Comparison of ENCODE assay signal across 15 mouse cellular contexts in the genomic region with DNA sequence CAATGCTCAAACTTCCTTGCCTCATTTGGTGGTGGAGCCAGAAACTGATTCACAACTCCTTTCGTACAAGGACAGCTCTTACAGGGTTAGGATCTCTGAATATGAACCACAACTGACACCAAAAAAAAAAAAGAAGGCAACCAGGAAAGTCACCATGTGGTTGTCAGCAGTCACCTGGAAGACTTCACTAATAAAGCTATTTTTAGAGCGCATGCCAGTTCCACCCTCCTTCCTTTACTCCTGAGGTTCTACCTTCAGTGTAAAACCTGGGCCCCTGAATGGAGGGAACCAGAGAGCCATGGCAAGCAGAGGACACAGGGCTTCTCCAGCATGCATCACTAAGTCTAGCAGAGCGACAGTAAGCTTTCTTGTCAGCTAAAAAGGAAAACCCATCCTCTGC. TPM values are rescaled to one million over a fixed set of nuclear protein-coding genes. Genes with fewer than 3 reads are reported as not detected.
A peak's percentile ranks its signal among the peaks of the same experiment; 100 is the strongest.
DNase-seq lines count a peak whose midpoint lies in the region; ATAC-seq and TF ChIP-seq lines count a peak whose summit lies in the region.
"Had no signal": no experiment of that assay in that cellular context is flagged by ENCODE, and none has a peak within 500 bp of the region (broad histone marks: within the 10 kb centered on the region; RNA-seq: fewer than 3 reads in every experiment).

No protein-coding gene starts in this region.

- no peaks in the 10 kb centered on the region for H3K9me3 ChIP-seq in heart, embryonic 12.5 days (replicated peaks)
- H3K9me3 ChIP-seq in liver, embryonic 12.5 days (replicated peaks): no peaks in the 10 kb centered on the region
- no peaks in the 10 kb centered on the region for H3K9me3 ChIP-seq in liver, embryonic 11.5 days (ENCODE audit: control insufficient read depth, low read length)
- no peaks in the 10 kb centered on the region for H3K9me3 ChIP-seq in intestine, postnatal 0 days (ENCODE audit: control insufficient read depth)
- H3K9me3 ChIP-seq: forebrain, embryonic 12.5 days; limb, embryonic 15.5 days had no signal

- no peak for DNase-seq in heart, postnatal 14 days
- DNase-seq in liver, embryonic 11.5 days (ENCODE audit: low spot score): no peak
- no peak for DNase-seq in frontal cortex, adult 2 months (ENCODE audit: extremely low spot score in 1 of 2, low spot score in 1 of 2)
- no peak for DNase-seq in frontal cortex, postnatal 14 days (ENCODE audit: low spot score in 2 of 2)
- DNase-seq: adrenal gland, postnatal 36 days; cerebellum, adult 9-11 months; kidney, adult 9 months; lung, postnatal 10 days; retina, postnatal 1 day had no signal

- WGBS in heart, embryonic 12.5 days: 65% methylated on average over 3 of the region's 3 CpGs
- 78% methylated on average over 3 of the region's 3 CpGs for WGBS in liver, embryonic 12.5 days (ENCODE audit: insufficient replicate concordance)
- WGBS in liver, embryonic 11.5 days: 91% methylated on average over 3 of the region's 3 CpGs
- WGBS in intestine, postnatal 0 days: 69% methylated on average over 3 of the region's 3 CpGs

- no peak for ATAC-seq in heart, embryonic 12.5 days (ENCODE audit: insufficient number of reproducible peaks, low FRiP score)
- ATAC-seq in liver, embryonic 12.5 days: no peak
- ATAC-seq in liver, embryonic 11.5 days (replicated peaks; ENCODE audit: low FRiP score): no peak
- no peak for ATAC-seq in intestine, postnatal 0 days

- H3K4me2 ChIP-seq in heart, embryonic 12.5 days: peak overlapping the region; percentile 10
- no peak overlapping the region for H3K4me2 ChIP-seq in liver, embryonic 12.5 days
- no peak overlapping the region for H3K4me2 ChIP-seq in liver, embryonic 11.5 days
- H3K4me2 ChIP-seq in intestine, postnatal 0 days (replicated peaks; ENCODE audit: low read depth): peak overlapping the region; percentile 69; the same call in 1 of the 2 replicates
- H3K4me2 ChIP-seq: forebrain, embryonic 12.5 days had no signal

- no peaks in the 10 kb centered on the region for H3K27me3 ChIP-seq in heart, embryonic 12.5 days (replicated peaks)
- peaks cover 7% of the 10 kb centered on the region; the same call in 1 of the 2 replicates for H3K27me3 ChIP-seq in liver, embryonic 12.5 days (replicated peaks)
- H3K27me3 ChIP-seq in liver, embryonic 11.5 days (replicated peaks; ENCODE audit: control insufficient read depth, insufficient read depth, low read length): no peaks in the 10 kb centered on the region
- H3K27me3 ChIP-seq in intestine, postnatal 0 days (replicated peaks; ENCODE audit: control insufficient read depth, insufficient read depth, low read length): no peaks in the 10 kb centered on the region
- H3K27me3 ChIP-seq: limb, embryonic 15.5 days had no signal

- intact Hi-C loops in heart, postnatal 14 days (cut with DNase I): no loop called here

- H3K27ac ChIP-seq in heart, embryonic 12.5 days (ENCODE audit: poor library complexity, severe bottlenecking): peak overlapping the region; percentile 81
- H3K27ac ChIP-seq in liver, embryonic 12.5 days: no peak overlapping the region
- no peak overlapping the region for H3K27ac ChIP-seq in liver, embryonic 11.5 days (ENCODE audit: low read depth, low read length)
- no peak overlapping the region for H3K27ac ChIP-seq in bone marrow macrophage, adult 2 months (ENCODE audit: insufficient read depth, low read depth, low read length)
- H3K27ac ChIP-seq in intestine, postnatal 0 days (ENCODE audit: low read depth, low read length): no peak overlapping the region
- H3K27ac ChIP-seq: forebrain, embryonic 12.5 days; limb, embryonic 15.5 days had no signal

- no peak for TF ChIP-seq CTCF in bone marrow macrophage, adult 2 months (IDR thresholded peaks at IDR 0.05; ENCODE audit: low read depth, low read length)
- TF ChIP-seq CTCF in intestine, postnatal 0 days (IDR thresholded peaks at IDR 0.05; ENCODE audit: low read depth): no peak

- H3K4me1 ChIP-seq in heart, embryonic 12.5 days (replicated peaks): peaks cover 43% of the 10 kb centered on the region
- peaks cover 45% of the 10 kb centered on the region for H3K4me1 ChIP-seq in liver, embryonic 12.5 days
- peaks cover 17% of the 10 kb centered on the region for H3K4me1 ChIP-seq in liver, embryonic 11.5 days (replicated peaks; ENCODE audit: control insufficient read depth, insufficient read depth, low read length)
- peaks cover 45% of the 10 kb centered on the region for H3K4me1 ChIP-seq in bone marrow macrophage, adult 2 months (ENCODE audit: control insufficient read depth, insufficient read depth, low read length)
- H3K4me1 ChIP-seq in intestine, postnatal 0 days (replicated peaks; ENCODE audit: control insufficient read depth, insufficient read depth, low read length): peaks cover 7% of the 10 kb centered on the region; the same call in 1 of the 2 replicates

- H3K36me3 ChIP-seq in heart, embryonic 12.5 days: peaks cover 9% of the 10 kb centered on the region
- H3K36me3 ChIP-seq in liver, embryonic 12.5 days: peaks cover 27% of the 10 kb centered on the region
- peaks cover 3% of the 10 kb centered on the region; the same call in 1 of the 2 replicates for H3K36me3 ChIP-seq in liver, embryonic 11.5 days (ENCODE audit: control insufficient read depth, insufficient read depth, low read length)
- H3K36me3 ChIP-seq in intestine, postnatal 0 days (ENCODE audit: control insufficient read depth, insufficient read depth): no peaks in the 10 kb centered on the region

- no peak overlapping the region for H3K4me3 ChIP-seq in heart, embryonic 12.5 days
- H3K4me3 ChIP-seq in liver, embryonic 12.5 days: no peak overlapping the region
- H3K4me3 ChIP-seq in liver, embryonic 11.5 days (ENCODE audit: low read depth, low read length): no peak overlapping the region
- H3K4me3 ChIP-seq in bone marrow macrophage, adult 2 months (ENCODE audit: insufficient read depth, low read length): peak overlapping the region; percentile 14; the same call in 1 of the 2 replicates
- H3K4me3 ChIP-seq in intestine, postnatal 0 days (ENCODE audit: low read depth, low read length): no peak overlapping the region
- H3K4me3 ChIP-seq: forebrain, embryonic 12.5 days; limb, embryonic 15.5 days had no signal

- no peak for TF ChIP-seq POLR2A in bone marrow macrophage, adult 2 months (IDR thresholded peaks at IDR 0.05; ENCODE audit: borderline replicate concordance, low read depth, low read length)

- peak overlapping the region; percentile 33; the same call in 1 of the 2 replicates for H3K9ac ChIP-seq in heart, embryonic 12.5 days
- peak overlapping the region; percentile 32 for H3K9ac ChIP-seq in liver, embryonic 12.5 days
- no peak overlapping the region for H3K9ac ChIP-seq in liver, embryonic 11.5 days (ENCODE audit: low read depth, low read length)
- H3K9ac ChIP-seq in intestine, postnatal 0 days (ENCODE audit: low read depth, low read length): peak overlapping the region; percentile 7; the same call in 1 of the 2 replicates
- H3K9ac ChIP-seq: forebrain, embryonic 12.5 days; limb, embryonic 15.5 days had no signal

RNA-seq across cellular contexts. Expression of a gene that starts 2.7 kb away (rescaled TPM):
- polyA plus RNA-seq in heart, embryonic 12.5 days (2016; fragmentation: Nextera tagmentation; extraction: Ambion mirVana): 202 and 207 TPM in 2 replicates
- 100 to 1,000 TPM; 265 to 272 TPM for total RNA-seq in heart, postnatal 14 days (2021)
- polyA plus RNA-seq in liver, embryonic 12.5 days (2016; fragmentation: Nextera tagmentation; extraction: Ambion mirVana): 134 and 135 TPM in 2 replicates
- polyA plus RNA-seq in liver, embryonic 11.5 days (2014; fragmentation: Nextera tagmentation; extraction: Ambion mirVana): 221 and 230 TPM in 2 replicates
- polyA plus RNA-seq in bone marrow macrophage, adult 2 months (2012; ENCODE audit: insufficient read depth, insufficient read length, missing spikeins): 475 and 476 TPM in 2 replicates
- polyA plus RNA-seq in intestine, postnatal 0 days (2015; fragmentation: Nextera tagmentation; extraction: Ambion mirVana): 219 and 226 TPM in 2 replicates
- 388 and 392 TPM in 2 replicates for polyA plus RNA-seq in frontal cortex, adult 2 months (2012; rRNA removed)

RNA-seq across cellular contexts. Expression of a gene that starts 41.9 kb away (rescaled TPM):
- 225 and 227 TPM in 2 replicates for polyA plus RNA-seq in heart, embryonic 12.5 days (2016; fragmentation: Nextera tagmentation; extraction: Ambion mirVana)
- 100 to 1,000 TPM in 1 of 2 experiments, 10 to 100 TPM in 1; 99.5 to 107 TPM for total RNA-seq in heart, postnatal 14 days (2021)
- polyA plus RNA-seq in liver, embryonic 12.5 days (2016; fragmentation: Nextera tagmentation; extraction: Ambion mirVana): 241 and 253 TPM in 2 replicates
- polyA plus RNA-seq in liver, embryonic 11.5 days (2014; fragmentation: Nextera tagmentation; extraction: Ambion mirVana): 384 and 414 TPM in 2 replicates
- 148 and 185 TPM in 2 replicates for polyA plus RNA-seq in bone marrow macrophage, adult 2 months (2012; ENCODE audit: insufficient read depth, insufficient read length, missing spikeins)
- polyA plus RNA-seq in intestine, postnatal 0 days (2015; fragmentation: Nextera tagmentation; extraction: Ambion mirVana): 164 and 184 TPM in 2 replicates
- polyA plus RNA-seq in frontal cortex, adult 2 months (2012; rRNA removed): 125 and 138 TPM in 2 replicates

Comparison
In these comparisons a context has a peak if more than half of its experiments do, and no peak if none do; other contexts are left out.
1. H3K4me2 ChIP-seq: peak in heart, embryonic 12.5 days (single experiment) and intestine, postnatal 0 days (single experiment); none in liver, embryonic 12.5 days (single experiment) and liver, embryonic 11.5 days (single experiment).